Mouse (Mus musculus): Measurements from ENCODE around the gene Camta1.

The Camta1 gene

GRCm38 (mm10) chr4:151684596-151684995 is 177.1 kb downstream of the Camta1 start:
- no peak for DNase-seq (ENCODE audit: low read depth, low spot score)

DNA sequence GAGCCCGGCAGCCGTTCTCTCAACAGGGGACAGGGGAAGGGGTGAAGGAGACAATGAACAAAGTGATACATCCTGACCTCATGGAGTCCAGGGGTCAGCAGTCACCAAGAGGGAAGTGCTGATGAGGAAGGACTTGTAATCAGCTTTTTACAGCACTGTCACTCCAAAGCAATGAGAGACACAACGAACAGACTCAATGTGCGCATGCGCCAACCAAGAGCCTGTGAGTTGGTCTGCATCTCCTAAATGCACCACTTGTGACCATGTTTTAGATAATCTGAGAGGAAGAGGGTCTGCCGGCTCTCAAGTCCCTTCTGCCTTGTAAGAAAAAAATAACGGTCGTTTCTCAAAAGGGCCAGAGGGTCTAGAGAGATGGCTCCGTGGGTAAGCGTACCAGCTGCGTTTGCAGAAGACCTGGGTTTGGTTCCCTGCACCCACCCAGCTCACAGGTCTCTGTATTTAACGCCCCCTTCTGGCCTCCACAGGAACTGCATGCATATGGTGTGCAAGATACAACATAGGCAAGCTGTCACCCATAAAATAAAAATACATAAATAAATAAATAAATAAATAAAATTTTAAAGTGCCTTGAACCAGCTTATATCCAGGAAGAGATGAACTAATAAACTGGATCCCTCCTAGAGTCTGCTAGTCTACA is 178.7 kb downstream of the Camta1 start:
- DNase-seq (ENCODE audit: low read depth, low spot score): no peak

DNA sequence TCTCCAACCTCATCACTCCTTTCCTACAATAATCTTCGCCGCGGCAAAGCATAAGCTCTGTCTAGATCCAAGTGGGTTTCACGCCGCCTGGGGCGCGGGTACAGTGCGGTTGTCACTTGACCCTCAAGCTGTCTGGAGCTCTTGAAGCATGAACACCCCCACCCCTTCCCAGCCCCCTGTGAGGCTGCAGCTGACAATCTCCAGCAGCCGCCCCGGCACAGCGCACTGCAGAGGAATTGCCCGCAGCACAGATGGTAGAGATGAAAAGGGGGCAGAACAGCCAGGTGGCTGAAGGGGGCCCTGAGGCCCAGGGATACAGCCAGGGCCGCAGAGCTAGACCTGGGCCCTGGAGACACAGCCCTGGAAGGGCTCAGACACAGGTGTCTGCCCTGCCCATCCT is 189.2 kb downstream of the Camta1 start:
- DNase-seq (ENCODE audit: low read depth, low spot score): no peak

GRCm38 (mm10) chr4:151666411-151666901 is 195.2 kb downstream of the Camta1 start:
- no peak for DNase-seq (ENCODE audit: low read depth, low spot score)

GRCm38 (mm10) chr4:151661486-151661885 is 200.2 kb downstream of the Camta1 start:
- DNase-seq (ENCODE audit: low read depth, low spot score): no peak

- no peak for DNase-seq (ENCODE audit: low read depth, low spot score)
These were observed 205.2 kb downstream of the Camta1 start for GRCm38 (mm10) chr4:151656427-151656826.

- DNase-seq (ENCODE audit: low read depth, low spot score): no peak
These were observed 205.9 kb downstream of the Camta1 start for GRCm38 (mm10) chr4:151655637-151656385.

DNA sequence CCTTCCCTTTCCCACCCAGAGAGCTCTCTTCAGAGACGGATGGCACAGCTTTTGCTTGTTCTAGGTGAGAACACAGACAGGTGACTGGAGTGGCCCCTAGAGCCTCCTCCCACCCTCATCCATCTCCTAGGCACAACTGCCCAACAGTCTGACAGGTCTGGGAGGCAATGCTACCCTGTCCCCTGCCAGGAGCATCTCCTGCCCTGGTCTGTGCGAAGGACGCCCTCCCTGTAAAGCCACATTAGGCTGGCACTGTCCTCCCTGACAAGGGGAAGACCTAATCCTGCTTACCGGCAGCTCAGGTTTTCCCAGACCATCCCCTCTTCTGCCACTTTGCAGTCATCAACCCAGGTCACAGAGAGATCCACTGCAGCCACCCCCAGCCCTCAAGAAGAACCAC is 206.4 kb downstream of the Camta1 start:
- no peak for DNase-seq (ENCODE audit: low read depth, low spot score)

DNA sequence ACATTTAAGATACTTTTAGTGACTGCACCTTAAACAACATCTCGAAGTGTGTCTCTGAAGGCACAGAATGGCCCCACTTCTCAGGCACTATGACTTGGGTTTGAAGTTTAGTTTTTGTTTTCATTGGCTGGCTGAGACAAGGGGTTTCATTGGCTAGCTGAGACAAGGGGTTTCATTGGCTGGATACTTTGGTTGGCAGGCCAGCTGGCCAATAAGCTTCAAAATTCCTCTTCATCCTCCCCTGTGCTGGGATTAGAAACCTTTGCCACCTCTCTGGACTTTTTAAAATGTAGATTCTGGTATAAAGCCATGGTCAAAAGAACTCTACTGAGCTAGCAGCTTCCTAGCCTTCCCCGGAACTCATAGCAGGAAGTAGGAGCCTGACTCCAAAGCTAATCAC is 219.3 kb downstream of the Camta1 start:
- no peak for DNase-seq (ENCODE audit: low read depth, low spot score)

- no peak for DNase-seq (ENCODE audit: low read depth, low spot score)
These were observed 220.7 kb downstream of the Camta1 start for GRCm38 (mm10) chr4:151640971-151641370.

DNA sequence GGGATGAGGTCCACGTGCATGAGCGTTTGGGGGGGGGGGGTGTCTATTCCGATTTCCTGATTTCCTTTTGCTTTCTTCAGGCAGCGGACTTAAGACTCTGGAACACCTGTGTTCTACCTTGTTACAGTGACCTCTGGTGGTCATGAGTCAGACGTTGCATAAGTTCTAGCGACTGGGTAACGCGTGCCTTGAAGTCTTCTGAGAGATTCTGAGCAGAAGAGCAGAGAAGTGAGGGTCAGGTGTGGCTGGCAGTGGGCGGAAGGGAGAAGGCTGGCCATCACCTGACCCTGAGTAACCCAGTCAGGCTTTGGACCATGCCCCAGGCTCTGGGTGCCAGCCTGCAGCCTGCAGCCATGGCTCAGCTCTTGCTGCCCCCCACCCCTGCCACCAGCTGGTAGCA is 222.7 kb downstream of the Camta1 start:
- no peak for DNase-seq (ENCODE audit: low read depth, low spot score)

GRCm38 (mm10) chr4:151637348-151637747 is 224.3 kb downstream of the Camta1 start:
- DNase-seq (ENCODE audit: low read depth, low spot score): no peak

- no peak for DNase-seq (ENCODE audit: low read depth, low spot score)
These were observed 226.9 kb downstream of the Camta1 start for GRCm38 (mm10) chr4:151634771-151635170.

GRCm38 (mm10) chr4:151633795-151634194 is 227.9 kb downstream of the Camta1 start:
- no peak for DNase-seq (ENCODE audit: low read depth, low spot score)

DNA sequence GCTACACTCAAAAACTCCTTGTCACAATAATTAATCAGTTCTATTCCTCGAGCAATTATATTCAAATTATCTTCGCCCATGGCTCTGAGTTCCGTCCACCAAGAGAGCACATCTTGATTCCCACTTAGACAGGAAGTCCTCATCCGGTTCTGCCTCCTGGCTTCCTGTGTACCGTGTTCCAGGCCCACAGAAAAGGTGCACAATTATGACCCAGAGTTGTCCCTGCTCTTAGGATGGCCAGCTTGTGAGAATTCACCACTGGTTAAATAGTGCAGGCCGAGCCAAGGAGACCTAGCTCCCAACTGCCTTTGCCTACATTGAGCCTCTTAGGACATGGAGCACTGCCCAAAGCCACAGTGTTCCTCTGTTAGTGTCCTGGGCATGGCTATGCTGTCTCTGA is 229.4 kb downstream of the Camta1 start:
- no peak for DNase-seq (ENCODE audit: low read depth, low spot score)

DNA sequence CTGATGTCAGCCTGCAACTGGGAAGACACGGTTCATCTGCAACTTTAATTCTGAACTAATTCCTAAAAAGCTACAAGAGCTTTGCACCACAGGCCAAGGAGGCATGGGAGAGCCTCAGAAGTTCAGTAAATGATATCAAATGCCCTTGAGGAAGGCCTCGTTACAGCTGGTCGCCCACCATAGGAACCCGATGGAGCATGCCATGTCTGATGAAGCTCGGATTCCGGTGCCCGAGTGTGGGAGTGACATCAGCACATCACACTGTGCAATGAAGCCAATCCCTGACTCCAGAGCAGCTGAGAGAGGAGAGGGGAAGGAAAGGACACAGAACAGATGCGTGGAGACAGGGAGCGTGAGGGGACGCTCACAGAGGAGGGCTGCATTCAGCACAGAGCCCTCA is 231.0 kb downstream of the Camta1 start:
- no peak for DNase-seq (ENCODE audit: low read depth, low spot score)

DNA sequence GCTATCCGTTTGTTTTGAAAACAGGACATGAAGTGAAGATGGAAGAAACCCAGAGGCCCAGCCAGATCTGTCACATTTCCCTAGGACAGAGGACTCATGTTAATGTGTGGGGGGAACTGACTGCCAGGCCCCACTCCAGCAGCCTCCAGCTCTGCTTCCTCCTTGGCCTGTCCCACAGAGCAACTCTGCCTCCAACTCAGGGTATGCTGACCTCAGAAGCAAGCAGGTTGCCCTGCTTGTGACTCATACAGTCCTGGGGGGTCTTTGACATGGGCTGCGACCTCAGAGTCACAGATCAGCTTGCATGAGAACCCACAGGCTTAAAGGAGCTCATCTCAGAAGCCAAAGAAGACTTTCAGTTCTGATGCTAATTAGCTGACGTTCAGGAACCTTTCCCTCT is 231.4 kb downstream of the Camta1 start:
- no peak for DNase-seq (ENCODE audit: low read depth, low spot score)

DNA sequence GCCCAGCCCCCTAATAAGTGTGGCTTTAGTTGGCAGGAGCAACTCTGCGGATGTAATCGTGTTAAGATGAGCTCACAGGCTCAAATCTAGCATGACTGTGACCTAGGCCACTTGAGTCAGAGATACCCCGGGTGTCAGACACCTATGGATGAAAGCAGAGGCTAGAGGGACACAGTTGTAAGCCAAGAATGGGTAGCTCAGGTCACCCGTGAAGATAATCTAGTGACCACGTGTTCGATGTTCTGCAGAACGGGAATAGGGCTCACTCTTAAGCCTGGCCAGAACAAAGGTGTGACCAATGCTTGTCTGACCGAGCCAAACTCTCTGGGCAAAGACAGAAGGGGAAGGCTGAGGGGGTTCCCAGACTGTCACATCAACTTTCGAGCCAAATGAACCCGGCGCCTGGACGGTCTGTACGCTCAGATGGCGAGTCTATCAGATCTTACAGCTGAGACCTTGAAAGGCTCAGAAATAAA is 242.1 kb downstream of the Camta1 start:
- no peak for DNase-seq (ENCODE audit: low read depth, low spot score)

DNA sequence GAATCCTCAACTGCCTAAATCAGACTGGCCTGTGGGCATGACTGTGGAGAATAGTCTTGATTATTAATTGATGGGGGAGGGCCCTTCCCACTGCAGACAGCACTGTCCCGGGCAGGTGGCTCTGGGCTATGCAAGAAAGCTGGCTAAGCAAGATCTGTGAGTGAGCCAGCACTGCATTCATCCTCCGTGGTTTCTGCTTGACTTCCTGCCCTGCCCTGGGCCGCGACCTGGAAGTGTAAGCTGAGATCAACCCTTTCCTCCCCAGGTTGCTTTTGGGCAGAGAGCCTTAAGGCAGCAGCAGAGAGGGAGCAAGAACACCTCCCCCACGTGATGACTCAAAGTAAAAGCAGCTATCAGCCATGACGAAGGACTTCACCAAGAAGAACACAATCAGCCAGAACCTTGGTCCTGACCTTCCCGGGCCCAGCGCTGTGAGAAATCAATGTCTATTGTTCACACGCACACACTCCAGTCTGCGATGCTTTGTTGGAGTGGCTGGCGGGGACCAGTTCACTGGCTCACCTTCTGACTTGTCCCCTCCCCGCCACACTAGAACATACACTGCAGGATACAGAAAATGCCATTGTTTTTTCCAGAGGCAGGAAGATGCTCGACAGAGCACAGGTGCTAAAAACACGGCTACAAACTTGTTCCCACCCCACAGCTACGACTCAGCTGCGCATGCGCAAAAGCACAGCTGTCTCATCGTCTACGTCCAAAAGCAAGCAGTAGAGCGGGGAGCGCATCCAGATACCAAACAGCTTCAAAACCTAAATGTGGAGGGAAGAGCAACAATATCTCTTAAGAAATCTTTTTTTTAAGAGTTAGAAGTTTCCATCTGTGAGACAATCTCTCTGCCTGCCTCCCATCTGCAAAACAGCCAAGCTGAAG is 243.0 kb downstream of the Camta1 start:
- no peak for DNase-seq (ENCODE audit: low read depth, low spot score)

DNA sequence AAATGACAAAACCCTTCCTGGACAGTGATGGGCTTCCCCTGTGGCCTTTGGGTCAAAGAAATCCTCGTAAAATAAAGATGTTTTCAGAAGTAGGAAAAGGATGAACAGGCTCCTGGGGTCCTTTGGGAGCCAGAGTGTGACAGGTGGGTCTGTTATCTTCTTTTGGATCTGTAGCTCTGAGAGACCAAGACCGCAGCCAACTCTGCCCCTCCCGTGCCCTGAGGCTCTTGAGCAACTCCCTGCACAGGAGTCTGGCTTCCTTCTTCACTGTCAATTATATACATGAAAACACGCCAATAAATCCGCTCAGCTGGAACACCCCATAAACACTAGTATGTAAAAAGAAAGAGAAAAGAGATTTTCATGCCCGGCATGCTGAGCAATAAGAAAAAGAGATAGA is 250.1 kb downstream of the Camta1 start:
- DNase-seq (ENCODE audit: low read depth, low spot score): no peak

- DNase-seq (ENCODE audit: low read depth, low spot score): no peak
These were observed 251.4 kb downstream of the Camta1 start for GRCm38 (mm10) chr4:151610266-151610665.

- DNase-seq (ENCODE audit: low read depth, low spot score): no peak
These were observed 256.8 kb downstream of the Camta1 start for GRCm38 (mm10) chr4:151604907-151605306.
